Mouse (Mus musculus) liver, embryonic 12.5 days (tissue): ENCODE data around the gene Cwc27. TPM values are rescaled to one million over a fixed set of nuclear protein-coding genes. Genes with fewer than 3 reads are reported as not detected.

ENCODE experiments used
- ATAC-seq: fragments of 200-750 bp; cut with Nextera tagmentation; 2 replicates; pipeline ENCODE4 v1.8.0; 2017; ENCODE audit warnings: moderate number of reproducible peaks, mild to moderate bottlenecking, moderate library complexity
- H3K27ac ChIP-seq: fragments of 300-500 bp; sonication (generic); 2 replicates; pipeline ENCODE4 v1.5.1; 2016; ENCODE audit warnings: mild to moderate bottlenecking
- H3K27me3 ChIP-seq: fragments of 300-500 bp; sonication (generic); replicated peaks from 2 replicates; pipeline ENCODE4 v1.6.1; 2016; ENCODE audit warnings: mild to moderate bottlenecking, moderate library complexity
- H3K36me3 ChIP-seq: fragments of 300-500 bp; sonication (generic); 2 replicates; pipeline ENCODE4 v1.6.1; 2016; ENCODE audit warnings: mild to moderate bottlenecking, moderate library complexity
- H3K4me1 ChIP-seq: fragments of 300-500 bp; sonication (generic); 2 replicates; pipeline ENCODE4 v1.6.1; 2016
- H3K4me2 ChIP-seq: fragments of 300-500 bp; sonication (generic); 2 replicates; pipeline ENCODE4 v1.6.1; 2016; ENCODE audit warnings: mild to moderate bottlenecking, moderate library complexity
- H3K4me3 ChIP-seq: fragments of 300-500 bp; sonication (generic); 2 replicates; pipeline ENCODE4 v1.5.1; 2016; ENCODE audit warnings: mild to moderate bottlenecking, moderate library complexity
- H3K9ac ChIP-seq: fragments of 300-500 bp; sonication (generic); 2 replicates; pipeline ENCODE4 v1.6.1; 2016; ENCODE audit warnings: mild to moderate bottlenecking, moderate library complexity
- H3K9me3 ChIP-seq: fragments of 300-500 bp; sonication (generic); replicated peaks from 2 replicates; pipeline ENCODE4 v1.6.1; 2016; ENCODE audit warnings: mild to moderate bottlenecking, moderate library complexity
- WGBS: fragments of 180-500 bp; shearing (Covaris S2); methylation state at CpG from one replicate; pipeline ENCODE4 v1.1.7; 2016; ENCODE audit not compliant: insufficient replicate concordance; 5-methylcytosine and 5-hydroxymethylcytosine counted together
- polyA plus RNA-seq: library from polyadenylated mRNA; unstranded; fragments of >200 nt; fragmentation: Nextera tagmentation; extraction: Ambion mirVana; gene quantifications from 2 replicates; pipeline ENCODE4 v1.2.1, GENCODE M21; 2016

Gene Cwc27
- polyA plus RNA-seq, 1 experiment from 2014 or later, result 14.8 TPM

- H3K36me3 ChIP-seq, result peaks cover 22% of the 10 kb centered on the region; the same call in 1 of the 2 replicates
- no peak overlapping the region for H3K4me3 ChIP-seq
These were observed 4.2 kb upstream of the Cwc27 start for GRCm38 (mm10) chr13:104821192-104821591.

GRCm38 (mm10) chr13:104817696-104818095 lies 754 bp upstream of the Cwc27 start:
- ATAC-seq, result peak; percentile 11
- Histone ChIP-seq H3K27me3 (no peaks in the 10 kb centered on the region), H3K36me3 (peaks cover 18% of the 10 kb centered on the region; the same call in 1 of the 2 replicates), H3K9ac (peak overlapping the region; percentile 79), H3K4me3 (peak overlapping the region; percentile 78), H3K9me3 (no peaks in the 10 kb centered on the region), H3K27ac (peak overlapping the region; percentile 65), H3K4me1 (peaks cover 48% of the 10 kb centered on the region), H3K4me2 (peak overlapping the region; percentile 77)
- WGBS, result 27% methylated on average over 12 of the region's 12 CpGs

More at GRCm38 (mm10) chr13:104821192-104821591, 4.2 kb upstream of the Cwc27 start:
- Histone ChIP-seq H3K9me3 (no peaks in the 10 kb centered on the region), H3K4me2 (no peak overlapping the region), H3K27ac (no peak overlapping the region), H3K27me3 (no peaks in the 10 kb centered on the region), H3K9ac (no peak overlapping the region), H3K4me1 (peaks cover 46% of the 10 kb centered on the region)
- ATAC-seq, result no peak

DNA sequence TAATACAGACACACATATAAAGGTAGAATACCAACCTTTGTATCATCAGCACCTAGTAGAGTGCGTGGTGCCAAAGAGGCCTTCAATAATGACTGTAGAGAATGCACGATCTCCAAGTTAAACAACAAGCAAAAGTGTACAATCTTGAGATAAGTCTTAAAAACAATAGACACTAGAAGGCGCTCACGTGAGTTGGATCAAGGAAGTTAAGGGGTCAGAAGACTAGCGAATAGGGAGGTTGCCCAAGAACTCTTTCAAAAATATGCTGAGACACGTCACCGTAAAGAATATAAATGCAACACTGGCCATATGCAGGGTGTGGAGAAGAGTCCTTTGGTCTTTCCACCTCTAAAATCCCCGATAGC lies 690 bp downstream of the Cwc27 start:
- no peak for ATAC-seq
- 9% methylated on average over 8 of the region's 8 CpGs for WGBS

DNA sequence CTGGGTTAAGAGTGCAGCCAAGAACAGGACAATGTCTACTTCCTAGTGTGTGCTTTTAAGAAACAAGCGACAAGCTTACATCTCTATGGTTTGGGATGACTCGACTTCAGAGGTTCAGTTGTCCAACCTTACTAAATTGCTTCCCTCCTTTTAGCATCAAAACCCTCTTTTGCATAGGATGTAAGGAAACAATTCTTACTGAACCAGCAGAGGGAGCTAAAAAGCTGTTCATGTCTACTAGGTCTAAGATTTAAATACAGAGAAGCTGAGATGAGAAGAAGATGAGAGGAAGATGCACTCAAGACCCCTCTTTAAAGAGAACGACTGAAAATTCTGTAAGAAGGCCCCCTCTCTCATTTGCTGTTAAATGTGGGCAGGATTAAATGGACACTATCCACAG lies 11.3 kb downstream of the Cwc27 start:
- H3K4me3 ChIP-seq, result no peak overlapping the region
- no peak overlapping the region for H3K4me2 ChIP-seq
- 50% methylated on average over 3 of the region's 3 CpGs for WGBS
- H3K27ac ChIP-seq, result no peak overlapping the region
- no peak for ATAC-seq
- H3K9me3 ChIP-seq, result no peaks in the 10 kb centered on the region
- no peaks in the 10 kb centered on the region for H3K27me3 ChIP-seq
- no peaks in the 10 kb centered on the region for H3K4me1 ChIP-seq
- no peak overlapping the region for H3K9ac ChIP-seq
- peaks cover 48% of the 10 kb centered on the region for H3K36me3 ChIP-seq

More for the DNA sequence above, 690 bp downstream of the Cwc27 start:
- Histone ChIP-seq H3K27ac (peak overlapping the region; percentile 65; the same call in 1 of the 2 replicates), H3K4me2 (peak overlapping the region; percentile 77), H3K9ac (peak overlapping the region; percentile 79), H3K9me3 (no peaks in the 10 kb centered on the region), H3K4me3 (peak overlapping the region; percentile 78), H3K36me3 (peaks cover 18% of the 10 kb centered on the region; the same call in 1 of the 2 replicates), H3K4me1 (peaks cover 40% of the 10 kb centered on the region), H3K27me3 (no peaks in the 10 kb centered on the region)

- WGBS, result 78% methylated on average over 7 of the region's 7 CpGs
These were observed 17.3 kb downstream of the Cwc27 start for GRCm38 (mm10) chr13:104799566-104800182.

GRCm38 (mm10) chr13:104799067-104799466 lies 17.9 kb downstream of the Cwc27 start:
- H3K4me3 ChIP-seq, result no peak overlapping the region
- H3K27me3 ChIP-seq, result no peaks in the 10 kb centered on the region
- H3K36me3 ChIP-seq, result peaks cover 29% of the 10 kb centered on the region
- H3K9ac ChIP-seq, result no peak overlapping the region
- no peaks in the 10 kb centered on the region for H3K9me3 ChIP-seq
- no peaks in the 10 kb centered on the region for H3K4me1 ChIP-seq
- WGBS, result 81% methylated on average over 8 of the region's 8 CpGs
- no peak overlapping the region for H3K27ac ChIP-seq
- ATAC-seq, result no peak
- H3K4me2 ChIP-seq, result no peak overlapping the region

More at GRCm38 (mm10) chr13:104799566-104800182, 17.3 kb downstream of the Cwc27 start:
- Histone ChIP-seq H3K9ac (no peak overlapping the region), H3K9me3 (no peaks in the 10 kb centered on the region), H3K4me2 (no peak overlapping the region), H3K27me3 (no peaks in the 10 kb centered on the region), H3K4me1 (no peaks in the 10 kb centered on the region), H3K36me3 (peaks cover 31% of the 10 kb centered on the region), H3K27ac (no peak overlapping the region), H3K4me3 (no peak overlapping the region)
- ATAC-seq, result no peak

- Histone ChIP-seq H3K36me3 (peaks cover 14% of the 10 kb centered on the region; the same call in 1 of the 2 replicates), H3K27me3 (no peaks in the 10 kb centered on the region), H3K27ac (no peak overlapping the region), H3K4me3 (no peak overlapping the region), H3K4me1 (no peaks in the 10 kb centered on the region), H3K9me3 (no peaks in the 10 kb centered on the region), H3K9ac (no peak overlapping the region), H3K4me2 (no peak overlapping the region)
- WGBS, result 63% methylated on average over 3 of the region's 3 CpGs
- no peak for ATAC-seq
These were observed 22.5 kb downstream of the Cwc27 start for GRCm38 (mm10) chr13:104794421-104794820.

GRCm38 (mm10) chr13:104792184-104792583 lies 24.8 kb downstream of the Cwc27 start, which contains the start of gene Srek1ip1:
Gene Srek1ip1 (plus strand): TSS chr13:104792484.
- 86% methylated on average over 11 of the region's 11 CpGs for WGBS

GRCm38 (mm10) chr13:104789663-104790062 lies 27.3 kb downstream of the Cwc27 start:
- peaks cover 11% of the 10 kb centered on the region; the same call in 1 of the 2 replicates for H3K36me3 ChIP-seq
- ATAC-seq, result no peak
- H3K27ac ChIP-seq, result no peak overlapping the region
- H3K9ac ChIP-seq, result no peak overlapping the region
- no peaks in the 10 kb centered on the region for H3K27me3 ChIP-seq
- no peak overlapping the region for H3K4me2 ChIP-seq
- WGBS, result 12% methylated on average over 2 of the region's 2 CpGs
- H3K4me3 ChIP-seq, result no peak overlapping the region
- H3K9me3 ChIP-seq, result no peaks in the 10 kb centered on the region
- no peaks in the 10 kb centered on the region for H3K4me1 ChIP-seq

More at GRCm38 (mm10) chr13:104792184-104792583, 24.8 kb downstream of the Cwc27 start, which contains the start of gene Srek1ip1:
- ATAC-seq, result no peak
- no peak within 1 kb of the TSS for H3K4me2 ChIP-seq
- no peak within 1 kb of the TSS for H3K27ac ChIP-seq
- H3K4me1 ChIP-seq, result no peaks in the 10 kb centered on the region
- no peak within 1 kb of the TSS for H3K9ac ChIP-seq
- H3K36me3 ChIP-seq, result peaks cover 14% of the 10 kb centered on the region
- no peaks in the 10 kb centered on the region for H3K9me3 ChIP-seq
- H3K27me3 ChIP-seq, result no peaks in the 10 kb centered on the region
- H3K4me3 ChIP-seq, result no peak within 1 kb of the TSS

DNA sequence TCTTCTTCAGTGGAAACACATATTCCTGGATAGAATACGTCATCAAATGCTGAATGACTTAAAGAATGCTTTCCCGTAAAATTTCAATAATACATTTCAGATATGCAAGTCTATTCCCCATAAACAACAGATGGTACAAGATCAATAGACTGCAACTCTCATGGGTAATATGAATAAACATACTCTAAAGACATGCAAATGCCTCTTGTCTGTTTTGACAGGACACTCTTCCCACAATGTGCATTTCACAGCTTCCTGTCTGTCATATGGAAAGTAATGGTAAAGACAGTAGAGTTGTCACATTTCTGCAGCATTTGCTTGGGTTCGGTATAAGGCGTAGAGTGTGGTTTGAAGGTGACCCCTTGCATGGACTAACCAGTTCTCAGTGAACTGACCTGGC lies 29.7 kb downstream of the Cwc27 start:
- ATAC-seq, result no peak
- H3K9me3 ChIP-seq, result no peaks in the 10 kb centered on the region
- no peak overlapping the region for H3K9ac ChIP-seq
- H3K27me3 ChIP-seq, result no peaks in the 10 kb centered on the region
- H3K36me3 ChIP-seq, result peaks cover 29% of the 10 kb centered on the region
- H3K4me1 ChIP-seq, result no peaks in the 10 kb centered on the region
- H3K27ac ChIP-seq, result no peak overlapping the region
- 85% methylated on average over 4 of the region's 4 CpGs for WGBS
- no peak overlapping the region for H3K4me2 ChIP-seq
- H3K4me3 ChIP-seq, result no peak overlapping the region

DNA sequence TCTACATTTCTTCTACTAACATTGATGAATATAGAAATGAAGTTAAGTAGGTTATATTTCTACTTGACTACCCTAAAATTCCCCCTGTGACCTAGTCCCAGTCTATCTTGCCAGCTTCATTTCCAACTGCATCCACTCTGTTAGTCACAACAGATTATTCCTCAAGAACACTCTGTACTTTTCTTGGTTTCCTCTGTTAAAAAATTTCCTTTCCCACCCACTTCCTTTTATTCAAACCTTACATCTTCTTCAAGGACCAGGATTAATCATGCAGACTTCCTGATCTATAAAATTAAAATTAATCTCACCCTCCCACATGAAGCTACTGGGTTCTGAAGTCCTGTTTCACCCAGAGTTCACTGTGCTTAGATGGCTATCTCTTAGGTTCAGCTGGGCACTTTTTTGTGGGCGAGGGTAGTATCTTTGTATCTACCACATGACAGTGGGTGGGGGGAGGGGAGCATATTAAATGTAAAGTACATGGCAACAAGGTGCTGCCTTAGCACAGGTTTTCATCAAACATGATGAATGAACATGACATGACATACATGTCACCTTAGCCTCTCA lies 37.8 kb downstream of the Cwc27 start:
- no peaks in the 10 kb centered on the region for H3K9me3 ChIP-seq
- H3K36me3 ChIP-seq, result peaks cover 18% of the 10 kb centered on the region
- WGBS, result 24% methylated on average over 1 of the region's 1 CpGs
- H3K9ac ChIP-seq, result no peak overlapping the region
- H3K4me1 ChIP-seq, result peaks cover 8% of the 10 kb centered on the region; the same call in 1 of the 2 replicates
- no peak overlapping the region for H3K27ac ChIP-seq
- no peaks in the 10 kb centered on the region for H3K27me3 ChIP-seq
- ATAC-seq, result no peak
- no peak overlapping the region for H3K4me2 ChIP-seq
- H3K4me3 ChIP-seq, result no peak overlapping the region

DNA sequence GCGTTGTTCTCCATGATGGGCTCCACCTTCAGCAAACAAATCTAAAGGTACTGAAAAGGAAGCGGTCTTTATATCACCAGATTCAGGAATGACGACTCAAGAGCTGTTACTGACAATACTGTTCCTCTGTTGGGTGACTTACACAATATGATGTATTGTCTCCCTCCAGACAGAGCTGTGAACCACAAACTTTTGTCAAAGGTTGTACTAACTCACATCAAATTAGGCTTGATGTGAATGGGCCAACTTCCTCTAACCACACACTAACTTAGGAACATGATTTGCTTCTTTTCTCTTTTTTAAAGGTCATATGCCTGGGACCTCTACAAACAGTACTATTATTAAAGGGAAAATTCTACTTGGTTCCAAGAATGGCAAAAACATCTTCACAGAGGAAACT lies 53.7 kb downstream of the Cwc27 start:
- no peaks in the 10 kb centered on the region for H3K4me1 ChIP-seq
- no peak overlapping the region for H3K4me2 ChIP-seq
- WGBS, result 73% methylated on average over 3 of the region's 3 CpGs
- no peaks in the 10 kb centered on the region for H3K9me3 ChIP-seq
- no peak for ATAC-seq
- H3K27ac ChIP-seq, result no peak overlapping the region
- H3K36me3 ChIP-seq, result no peaks in the 10 kb centered on the region
- no peak overlapping the region for H3K4me3 ChIP-seq
- H3K9ac ChIP-seq, result no peak overlapping the region
- H3K27me3 ChIP-seq, result no peaks in the 10 kb centered on the region
